Mouse (Mus musculus) frontal cortex, postnatal 10 days (tissue): ENCODE measurements around the gene Chmp4b.

Experiments used
- DNase-seq, 2 experiments: peaks; one replicate each; pipeline ENCODE4 v3.0.0; 2022; ENCODE audit warnings: low spot score in 2 of 2, mixed read lengths in 1 of 2

Chmp4b gene

DNA sequence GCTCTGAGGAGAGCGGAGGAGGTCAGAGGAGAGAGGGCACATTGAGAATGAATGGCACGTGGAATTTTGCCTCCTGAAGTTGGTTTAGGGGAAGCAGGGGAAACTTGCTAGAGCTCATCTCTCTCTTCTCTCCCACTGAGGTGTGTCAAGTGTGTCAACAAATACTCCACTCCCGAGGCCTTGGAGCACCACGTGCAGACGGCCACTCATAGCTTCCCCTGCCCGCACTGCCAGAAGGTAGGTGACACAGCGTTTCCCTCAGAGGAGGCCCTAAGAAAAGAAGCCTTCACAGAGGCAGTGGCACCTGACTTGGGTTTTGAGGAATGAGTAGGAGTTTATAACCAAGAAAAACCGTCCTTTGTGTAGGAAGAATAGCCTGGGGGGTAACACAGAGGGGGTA lies 10.3 kb upstream of the Chmp4b start:
- DNase-seq: no peak

DNA sequence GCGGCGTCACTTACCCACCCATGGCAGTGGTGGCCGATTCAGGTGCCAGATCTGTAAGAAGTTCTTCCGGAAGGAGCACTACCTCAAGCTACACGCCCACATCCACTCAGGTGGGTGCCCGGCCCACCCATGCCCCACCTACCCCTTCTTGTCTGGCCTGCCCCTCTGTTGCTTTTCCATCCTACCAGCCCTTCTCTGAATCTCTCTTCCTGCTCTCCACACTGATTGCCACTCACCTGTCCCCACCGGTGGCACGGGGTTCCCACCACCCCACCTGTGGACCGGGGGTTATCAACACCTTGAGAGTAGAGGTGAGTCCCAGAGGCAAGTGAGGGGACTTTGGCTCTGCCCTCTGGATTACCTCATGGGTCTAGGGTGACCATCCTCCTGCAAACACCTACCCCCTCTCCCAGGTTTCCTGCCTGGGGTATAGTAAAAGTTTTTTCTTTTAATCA lies 9.5 kb upstream of the Chmp4b start:
- no peak for DNase-seq

DNA sequence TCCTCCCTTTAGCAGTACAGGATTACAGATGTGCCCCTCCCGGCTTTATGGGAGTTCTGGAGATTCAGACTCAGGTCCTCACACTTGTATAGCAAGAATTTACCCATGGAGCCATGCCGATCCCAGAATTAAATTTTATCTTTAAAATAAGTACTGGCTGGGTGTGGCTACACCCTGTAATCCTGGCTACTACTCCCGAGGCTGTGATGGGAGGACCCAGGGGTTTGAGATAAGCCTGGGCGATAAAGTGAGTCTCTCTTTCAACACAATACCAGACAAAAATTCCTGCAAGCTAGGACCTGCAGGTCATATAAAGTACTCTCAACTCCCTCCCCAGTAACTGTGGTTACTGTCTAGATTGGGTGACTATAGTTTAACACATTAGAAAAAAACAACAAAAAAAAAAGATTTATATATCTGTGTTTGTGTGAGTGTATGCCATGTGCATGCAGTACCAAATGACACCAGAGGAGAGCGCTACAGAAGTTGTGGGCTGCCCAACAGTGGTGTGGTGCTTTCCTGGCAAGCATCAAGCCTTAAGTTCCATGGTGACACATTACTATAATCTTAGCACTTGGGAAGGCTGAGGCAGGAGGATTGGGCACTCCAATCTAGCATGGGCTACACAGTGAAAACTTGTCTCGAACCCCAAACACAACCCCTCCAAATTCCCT lies 8.7 kb upstream of the Chmp4b start:
- DNase-seq: no peak

DNA sequence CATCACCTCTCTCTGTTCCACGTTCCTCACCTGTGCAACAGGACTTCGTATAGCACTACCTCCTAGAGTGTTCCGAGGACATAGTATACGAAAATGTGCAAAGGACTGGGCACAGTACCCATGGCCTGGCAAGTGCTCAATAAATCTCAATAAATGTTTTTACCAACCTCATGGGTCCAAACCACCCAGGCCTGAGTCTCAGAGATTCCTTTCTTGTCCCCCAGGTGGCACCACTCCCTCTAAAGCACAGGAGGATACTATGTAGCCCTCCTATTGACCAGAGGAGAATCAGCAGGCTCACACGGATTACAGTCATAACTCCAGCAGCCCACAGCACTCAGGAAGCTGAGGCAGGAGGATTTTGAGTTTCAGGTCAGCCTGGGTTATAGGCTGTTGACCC lies 4.9 kb upstream of the Chmp4b start:
- DNase-seq: no peak

DNA sequence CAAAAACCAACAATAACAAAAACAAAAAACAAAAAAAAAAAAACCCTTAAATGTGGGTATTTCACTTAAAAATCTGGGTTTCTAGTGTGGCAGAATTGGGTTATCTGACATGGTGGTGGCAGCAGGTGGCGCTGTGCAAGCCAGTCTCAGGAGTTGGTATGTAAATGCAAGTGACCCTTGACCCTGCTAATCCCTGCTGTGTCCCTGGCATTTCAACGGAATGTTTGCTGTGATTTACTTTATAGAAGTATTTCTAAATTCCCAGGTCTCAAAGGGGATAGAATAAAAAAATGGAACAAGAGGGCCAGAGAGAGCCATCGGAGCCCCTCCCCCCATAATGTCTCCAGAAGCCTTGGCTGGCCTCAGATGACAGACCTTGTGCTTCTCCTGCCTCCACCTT lies 3.4 kb upstream of the Chmp4b start:
- DNase-seq: no peak

DNA sequence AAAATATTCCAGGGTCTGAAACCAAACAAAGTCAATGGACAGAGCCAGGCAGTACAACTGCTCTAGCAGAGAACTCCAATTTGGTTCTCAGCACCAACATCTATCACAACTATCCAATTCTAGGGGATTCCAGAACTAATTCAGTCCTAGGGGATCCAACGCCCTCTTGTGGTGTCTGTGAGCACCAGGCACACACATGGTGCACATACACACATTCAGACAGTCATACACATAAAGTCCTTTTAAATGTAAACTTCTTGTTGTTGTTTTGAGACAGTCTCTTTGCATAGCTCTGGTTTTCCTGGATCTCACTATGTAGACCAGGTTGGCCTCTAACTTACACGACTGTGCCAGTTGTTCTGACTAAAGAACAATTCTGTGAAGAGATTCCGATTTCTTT lies 1.1 kb upstream of the Chmp4b start:
- DNase-seq: no peak

DNA sequence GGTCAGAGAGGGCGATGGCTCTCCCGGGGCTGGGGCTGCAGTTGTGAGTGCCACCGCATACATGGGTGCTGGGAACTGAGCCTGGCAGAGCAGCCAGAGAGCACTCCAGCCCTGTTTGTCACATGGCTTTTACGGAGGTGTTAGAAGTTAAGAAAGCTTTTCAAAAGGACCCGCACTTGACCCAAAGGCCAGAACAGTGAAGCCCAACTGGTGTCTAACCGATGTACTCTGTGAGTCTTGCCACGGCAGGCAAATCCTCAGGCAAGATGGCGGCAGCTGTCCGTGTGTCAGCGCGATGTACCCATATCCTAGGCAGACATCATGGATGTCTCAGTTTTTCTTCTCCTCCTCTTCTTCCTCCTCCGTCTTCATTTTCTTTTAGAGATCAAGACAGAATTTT lies 3.5 kb downstream of the Chmp4b start:
- no peak for DNase-seq

DNA sequence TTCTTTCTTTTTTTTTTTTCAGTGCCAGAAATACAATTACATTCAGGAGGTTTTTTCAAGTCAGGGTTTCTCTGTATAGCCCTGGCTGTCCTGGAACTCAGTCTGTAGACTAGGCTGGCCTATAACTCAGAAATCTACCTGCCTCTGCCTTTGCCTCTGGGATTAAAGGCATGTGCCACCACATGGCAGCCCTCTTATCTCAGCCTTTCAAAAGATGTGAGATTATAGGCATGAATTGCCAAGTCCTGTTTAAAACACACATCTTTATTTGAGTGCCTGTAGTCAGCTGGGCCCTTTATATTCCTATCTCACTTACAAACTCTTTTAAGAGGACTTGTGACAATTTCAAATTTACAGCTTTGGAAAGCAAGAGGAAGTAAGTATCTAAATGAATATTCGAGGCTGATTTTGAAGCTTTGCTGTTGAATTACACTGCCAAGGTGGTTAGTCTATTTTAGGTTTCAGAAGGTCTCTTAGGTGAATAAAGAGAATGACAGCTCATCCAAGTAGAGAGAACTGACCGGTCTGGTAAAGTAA lies 4.4 kb downstream of the Chmp4b start:
- DNase-seq: no peak

DNA sequence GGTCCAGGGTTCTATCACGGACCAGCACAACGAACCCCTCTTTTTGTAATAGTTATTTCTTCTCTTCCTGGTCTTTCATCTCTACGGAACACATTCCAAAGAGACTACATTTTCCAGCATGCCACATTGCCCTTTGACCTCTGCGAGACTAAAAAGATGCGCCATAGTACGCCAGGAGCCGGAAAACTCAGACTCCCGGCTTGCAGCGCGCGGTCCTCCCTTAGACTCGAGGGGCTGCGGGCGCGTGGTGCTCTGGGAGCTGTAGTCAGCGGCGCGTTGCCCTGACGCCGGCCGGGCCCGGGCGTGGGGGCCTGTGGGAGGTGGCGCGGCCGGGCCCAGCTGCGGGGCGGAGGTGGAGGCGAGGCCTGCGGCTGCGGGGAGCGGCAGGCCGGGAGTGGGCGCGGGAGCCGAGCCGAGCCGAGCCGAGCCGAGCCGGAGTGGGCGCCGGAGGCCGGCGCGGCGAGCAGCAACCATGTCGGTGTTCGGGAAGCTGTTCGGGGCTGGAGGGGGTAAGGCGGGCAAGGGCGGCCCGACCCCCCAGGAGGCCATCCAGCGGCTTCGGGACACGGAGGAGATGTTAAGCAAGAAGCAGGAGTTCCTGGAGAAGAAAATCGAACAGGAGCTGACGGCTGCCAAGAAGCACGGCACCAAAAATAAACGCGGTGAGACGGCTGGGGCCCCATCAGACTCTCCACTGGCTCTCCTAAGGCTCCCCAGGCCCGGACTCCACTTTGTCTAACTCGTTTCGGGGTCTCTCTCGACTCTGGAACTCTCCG lies 5.4 kb downstream of the Chmp4b start:
- peak; percentile 96 to 97 for DNase-seq

DNA sequence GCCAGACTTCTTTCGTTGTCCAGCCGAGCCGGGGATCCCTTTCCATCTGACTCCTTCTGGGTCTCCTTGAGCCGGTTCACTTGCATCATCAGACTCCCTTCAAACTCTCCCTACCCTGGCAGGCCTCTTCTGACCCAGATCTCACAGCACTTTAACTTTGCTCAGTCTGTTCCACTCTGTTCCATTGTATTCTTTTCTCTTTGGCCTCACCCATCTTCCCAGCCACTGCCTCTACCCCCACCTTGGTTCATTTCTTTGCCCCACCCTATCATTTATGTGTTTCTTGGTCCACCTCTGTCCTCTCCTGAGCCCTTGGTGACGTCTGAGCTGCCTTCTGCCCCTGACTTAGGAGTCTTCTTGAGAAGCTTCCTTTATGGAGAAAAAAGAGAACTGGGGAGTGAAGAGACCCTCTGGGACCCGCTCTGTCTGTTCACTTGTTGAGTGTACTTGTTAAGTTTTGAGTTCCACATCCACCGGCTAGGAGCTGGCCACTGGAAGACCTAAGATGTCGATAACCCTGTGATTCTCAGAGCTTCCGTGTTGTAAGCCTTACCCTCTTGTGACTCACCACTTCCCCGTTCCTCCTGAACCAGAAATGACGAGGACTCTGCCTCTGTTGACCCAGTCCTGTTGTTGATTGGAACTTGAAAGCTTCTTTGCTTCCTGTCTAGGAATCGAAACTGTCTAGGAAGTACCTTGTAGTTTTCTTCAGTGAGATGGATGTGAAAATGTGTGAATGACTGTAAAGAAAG lies 6.2 kb downstream of the Chmp4b start:
- DNase-seq: no peak

DNA sequence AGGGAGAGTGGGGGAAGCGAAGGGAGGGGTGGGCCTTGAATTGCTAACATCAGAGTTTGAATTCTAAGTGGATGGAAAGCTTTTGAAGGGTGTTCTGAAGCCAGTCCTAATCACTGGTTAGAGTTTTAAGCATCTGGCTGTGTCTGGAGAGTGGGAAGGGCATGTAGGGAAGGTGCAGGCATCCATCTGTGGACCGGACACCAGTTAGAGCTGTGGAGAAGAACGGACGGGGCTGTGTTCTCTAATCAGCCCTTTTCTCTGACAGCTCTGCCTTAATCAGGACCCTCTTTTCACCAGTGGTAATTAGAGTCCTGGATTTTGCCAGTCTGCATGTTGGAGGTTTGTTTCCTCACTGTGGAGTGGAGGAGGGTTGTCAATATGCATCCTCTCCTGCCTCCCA lies 7.6 kb downstream of the Chmp4b start:
- no peak for DNase-seq

DNA sequence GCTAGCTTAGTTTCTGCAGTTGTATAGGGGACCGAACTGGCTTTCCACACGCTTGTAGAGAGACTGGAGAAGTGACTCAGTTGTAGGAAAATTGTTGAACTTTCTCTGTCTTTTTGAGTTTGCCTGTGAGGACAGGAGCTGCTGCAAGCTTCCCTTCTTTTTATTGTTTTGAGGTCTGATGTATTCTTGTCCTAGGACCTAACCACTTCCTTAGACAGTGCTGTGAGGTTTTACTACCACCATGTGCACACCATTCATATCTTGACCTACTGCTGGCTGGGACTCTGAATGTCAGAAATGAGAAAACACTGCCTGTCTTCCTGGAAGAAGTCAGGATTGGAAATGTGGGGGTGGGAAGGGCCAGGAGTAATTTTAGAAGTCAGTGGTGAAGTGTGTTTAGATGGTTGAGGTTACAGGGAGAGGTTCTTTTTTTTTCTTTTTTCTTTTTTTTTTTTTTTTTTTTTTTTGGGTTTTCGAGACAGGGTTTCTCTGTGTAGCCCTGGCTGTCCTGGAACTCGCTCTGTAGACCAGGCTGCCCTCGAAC lies 8.1 kb downstream of the Chmp4b start:
- DNase-seq: no peak

DNA sequence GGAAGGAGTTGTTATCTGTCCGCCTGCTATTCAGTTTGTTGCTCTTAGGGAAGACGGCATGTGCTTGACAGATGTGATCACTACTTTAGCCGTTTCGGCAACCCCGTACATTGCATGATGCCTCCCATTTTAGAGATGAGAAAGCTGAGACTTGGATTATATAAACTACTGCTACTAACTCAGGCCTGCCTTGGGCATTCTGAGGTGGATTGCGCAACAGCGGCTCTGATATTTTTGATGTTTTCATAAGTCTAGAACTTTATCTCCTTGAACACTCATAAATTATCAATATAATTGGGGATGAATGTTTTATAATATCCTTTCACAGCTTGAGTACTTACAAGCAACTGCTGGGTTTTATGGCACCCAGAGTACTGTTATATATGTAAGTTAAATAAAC lies 17.2 kb downstream of the Chmp4b start:
- no peak for DNase-seq

DNA sequence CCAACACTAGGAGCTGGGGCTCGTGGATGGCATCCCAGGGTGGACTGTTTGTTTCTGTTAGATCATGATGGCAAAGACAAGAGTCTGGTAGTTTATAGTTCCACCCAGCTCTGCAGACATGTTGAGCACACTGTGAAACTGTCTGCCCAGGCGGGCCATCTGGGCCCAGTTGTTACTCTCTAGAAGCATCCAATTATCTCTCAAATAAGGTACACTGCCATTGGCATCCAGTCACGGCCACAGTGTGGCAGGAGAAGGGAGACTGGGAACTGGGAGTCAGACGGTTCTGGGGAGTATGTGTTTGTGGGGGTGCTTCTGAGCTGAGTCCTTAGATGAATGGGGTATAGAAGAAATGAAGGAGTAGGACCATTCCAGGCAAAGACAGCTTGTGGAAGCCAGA lies 18.6 kb downstream of the Chmp4b start:
- no peak for DNase-seq

DNA sequence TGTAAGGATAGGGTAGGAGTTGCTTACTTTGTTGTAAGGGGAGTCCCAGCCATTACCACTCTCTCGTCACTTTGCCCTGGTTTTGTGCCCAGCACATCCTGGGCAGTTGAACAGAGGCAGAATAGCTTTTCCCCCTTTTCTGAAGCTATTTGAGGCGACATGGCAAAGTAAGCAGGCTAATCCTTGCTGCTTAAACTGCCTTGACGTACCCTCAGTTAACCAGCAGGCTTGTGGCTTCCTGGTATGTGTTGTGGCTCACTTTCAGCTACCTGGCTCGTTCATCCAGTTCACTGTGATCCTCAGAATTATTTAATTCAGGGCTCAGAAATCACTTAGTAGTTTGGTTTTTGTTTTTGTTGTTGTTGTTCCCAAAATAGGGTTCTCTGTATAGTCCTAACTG lies 19.2 kb downstream of the Chmp4b start:
- DNase-seq: no peak

DNA sequence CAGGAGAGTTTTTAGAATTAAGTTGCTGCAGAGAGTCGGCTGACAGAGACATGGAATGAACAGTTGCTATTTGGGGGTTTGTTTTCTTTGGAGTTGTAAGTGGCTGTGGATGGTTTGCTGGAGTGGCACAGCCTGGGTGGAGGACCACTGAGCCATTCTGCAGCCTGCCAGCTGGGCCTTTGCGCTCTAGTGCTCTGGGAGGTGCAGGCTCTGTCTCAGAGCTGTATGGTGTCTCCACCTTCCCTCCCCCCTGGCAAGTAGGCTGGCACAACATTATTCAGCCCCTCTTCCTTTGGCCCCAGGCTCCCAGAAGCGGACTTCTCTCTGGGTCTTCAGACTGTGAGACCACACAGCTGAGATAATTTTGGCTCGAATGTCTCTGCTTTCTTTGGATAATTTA lies 22.5 kb downstream of the Chmp4b start:
- DNase-seq: no peak

DNA sequence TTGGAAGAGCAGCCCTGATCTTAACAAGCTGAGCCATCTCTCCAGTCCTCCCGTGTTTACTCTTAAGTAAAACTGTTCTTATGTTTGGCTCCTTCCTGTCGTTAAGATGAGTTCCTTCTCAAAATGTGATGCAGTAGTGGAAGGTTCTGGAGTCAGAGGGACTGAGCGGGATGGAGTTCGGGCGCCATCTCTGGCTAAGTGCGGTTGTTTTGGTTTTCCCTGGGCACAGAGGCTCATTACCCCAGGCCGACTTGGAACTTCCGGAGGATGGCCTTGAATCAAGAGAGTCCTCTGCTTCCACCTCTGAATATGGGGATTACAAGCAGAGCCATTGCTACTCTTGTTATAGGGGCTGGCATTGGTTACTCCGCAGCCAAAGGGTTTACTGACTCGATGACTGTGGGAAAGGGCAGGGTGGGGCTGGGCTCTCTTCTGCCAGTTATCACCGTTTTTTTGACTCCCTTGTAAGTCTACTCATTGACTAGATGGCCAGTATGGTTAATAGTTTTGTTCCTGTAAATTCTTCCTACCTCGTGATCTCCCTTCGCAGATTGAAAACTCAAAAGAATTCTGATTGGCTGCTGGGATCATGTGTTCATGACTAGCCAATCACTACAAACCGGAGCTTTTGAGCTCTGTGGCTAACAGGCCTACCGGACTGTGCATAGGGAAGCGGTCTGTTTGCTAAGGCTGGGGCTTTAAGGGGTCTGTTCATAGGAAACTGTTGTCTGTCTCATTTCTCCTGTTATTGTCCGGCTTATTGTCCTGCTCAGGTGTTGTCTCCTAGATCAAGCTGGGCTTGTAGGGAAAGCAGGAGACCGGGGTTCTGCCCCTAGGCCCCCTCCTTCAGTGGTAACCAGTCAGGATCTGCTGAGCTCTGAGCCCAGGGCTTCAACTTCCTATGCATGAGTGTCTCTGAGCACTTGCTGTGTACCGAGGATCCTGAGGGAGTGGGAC lies 25.4 kb downstream of the Chmp4b start:
- no peak for DNase-seq

DNA sequence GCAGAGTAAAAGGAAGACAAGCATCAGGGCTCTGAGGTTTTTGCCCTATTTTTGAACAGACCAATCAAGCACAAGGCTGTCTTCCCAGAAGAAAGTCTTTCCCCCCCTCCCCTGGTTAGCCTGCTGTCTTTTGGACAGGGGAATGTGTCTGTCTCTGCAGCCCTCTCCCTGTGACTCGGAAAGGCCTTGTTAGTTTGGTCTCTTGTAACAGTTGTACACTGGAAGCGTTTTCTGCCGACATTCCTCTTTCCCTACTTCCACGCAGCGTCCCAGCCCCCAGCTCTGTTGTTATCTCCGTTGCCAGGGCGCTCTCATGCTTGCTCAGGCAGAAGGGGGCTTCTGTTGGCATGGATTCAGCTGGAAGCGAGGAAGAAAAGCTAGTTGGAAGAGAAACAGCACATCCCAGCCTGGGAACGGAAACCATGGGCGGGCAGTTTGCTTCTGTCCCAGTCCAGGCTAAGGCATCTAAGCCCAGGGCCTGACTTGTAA lies 26.2 kb downstream of the Chmp4b start:
- peak; percentile 77 to 79 for DNase-seq

DNA sequence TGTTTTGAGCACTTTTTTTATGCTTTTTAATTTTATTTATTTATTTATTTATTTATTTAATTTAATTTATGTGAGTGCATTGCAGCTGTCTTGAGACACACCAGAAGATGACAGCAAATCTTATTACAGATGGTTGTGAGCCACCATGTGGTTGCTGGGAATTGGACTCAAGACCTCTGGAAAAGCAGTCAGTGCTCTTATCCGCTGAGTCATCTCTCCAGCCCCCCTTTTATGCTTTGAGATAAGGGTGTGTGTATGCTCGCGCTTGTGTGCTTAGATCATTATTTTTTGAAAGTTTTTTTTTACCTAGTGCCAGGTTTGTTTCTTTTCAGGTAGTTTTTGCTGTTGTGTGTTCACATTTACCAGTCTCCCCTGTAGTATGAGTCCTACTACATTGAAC lies 27.5 kb downstream of the Chmp4b start:
- DNase-seq: no peak

DNA sequence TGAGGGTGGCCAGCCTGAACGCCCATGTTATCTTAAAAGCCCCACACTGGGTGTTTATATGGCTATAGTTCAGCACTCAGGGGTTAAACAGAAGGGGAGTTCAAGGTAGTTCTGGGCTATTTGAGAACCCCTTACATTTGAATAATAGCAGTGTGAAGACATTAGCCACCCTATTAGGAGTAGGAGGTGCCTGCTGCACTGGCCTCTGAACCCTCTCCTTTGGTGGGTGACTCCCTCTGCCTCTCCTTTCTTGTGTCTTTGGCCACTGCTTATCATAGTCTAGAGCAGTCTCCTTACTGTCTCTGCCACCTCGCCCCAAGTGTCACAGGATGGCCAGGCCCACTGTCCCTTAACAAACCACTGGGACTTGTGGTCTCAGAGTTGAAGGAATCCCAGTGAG lies 28.8 kb downstream of the Chmp4b start:
- no peak for DNase-seq

DNA sequence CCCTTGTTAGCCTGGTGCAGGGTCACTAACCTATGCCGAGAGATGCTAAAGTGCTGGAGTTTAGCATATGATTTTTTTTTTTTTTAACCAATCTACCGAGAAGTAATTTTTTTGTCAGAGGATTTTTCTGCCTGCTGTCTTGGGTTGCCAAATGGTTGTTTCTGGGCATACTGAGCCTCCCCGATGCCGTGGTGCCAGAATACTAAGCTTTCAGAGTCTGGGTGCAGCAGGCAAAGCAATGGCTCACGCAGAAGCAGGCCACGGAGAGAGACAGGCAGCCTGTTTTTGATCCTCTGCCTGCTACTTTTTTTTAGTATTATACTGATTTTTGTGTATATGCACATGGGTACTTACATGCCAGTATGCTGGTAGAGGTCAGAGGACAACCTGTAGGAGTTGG lies 29.4 kb downstream of the Chmp4b start:
- no peak for DNase-seq
